Mouse (Mus musculus) hindbrain, embryonic 15.5 days (tissue): ENCODE results near the gene Lrrc49. TPM values are rescaled to one million over a fixed set of nuclear protein-coding genes. Genes with fewer than 3 reads are reported as not detected.

Experiments used
- ATAC-seq: fragments of 200-750 bp; cut with Nextera tagmentation; 2 replicates; pipeline ENCODE4 v1.8.0; 2017; ENCODE audit warnings: low read depth, moderate number of reproducible peaks, moderate TSS enrichment; ENCODE audit not compliant: low FRiP score
- H3K27ac ChIP-seq: fragments of 300-500 bp; sonication (generic); replicated peaks from 2 replicates; pipeline ENCODE4 v1.5.1; 2015; ENCODE audit warnings: mild to moderate bottlenecking, inconsistent platforms
- H3K27me3 ChIP-seq: fragments of 300-500 bp; sonication (generic); 2 replicates; pipeline ENCODE4 v1.6.1; 2015; ENCODE audit warnings: control low read depth, inconsistent platforms
- H3K36me3 ChIP-seq: fragments of 300-500 bp; sonication (generic); 2 replicates; pipeline ENCODE4 v1.6.1; 2015; ENCODE audit warnings: control low read depth, inconsistent platforms
- H3K4me1 ChIP-seq: fragments of 300-500 bp; sonication (generic); replicated peaks from 2 replicates; pipeline ENCODE4 v1.6.1; 2015; ENCODE audit warnings: control low read depth, inconsistent platforms
- H3K4me2 ChIP-seq: fragments of 300-500 bp; sonication (generic); 2 replicates; pipeline ENCODE4 v1.6.1; 2015; ENCODE audit warnings: moderate library complexity, mild to moderate bottlenecking, inconsistent platforms
- H3K4me3 ChIP-seq: fragments of 300-500 bp; sonication (generic); 2 replicates; pipeline ENCODE4 v1.5.1; 2015; ENCODE audit warnings: mild to moderate bottlenecking, inconsistent platforms
- H3K9ac ChIP-seq: fragments of 300-500 bp; sonication (generic); 2 replicates; pipeline ENCODE4 v1.6.1; 2015; ENCODE audit warnings: inconsistent platforms
- H3K9me3 ChIP-seq: fragments of 300-500 bp; sonication (generic); 2 replicates; pipeline ENCODE4 v1.6.1; 2016; ENCODE audit warnings: control low read depth, inconsistent platforms
- WGBS: fragments of 180-500 bp; shearing (Covaris S2); methylation state at CpG from one replicate; pipeline ENCODE4 v1.1.7; 2015; 5-methylcytosine and 5-hydroxymethylcytosine counted together
- polyA plus RNA-seq: library from polyadenylated mRNA; unstranded; fragments of >200 nt; fragmentation: Nextera tagmentation; extraction: Ambion mirVana; gene quantifications from 2 replicates; pipeline ENCODE4 v1.2.1, GENCODE M21; 2015

The Lrrc49 gene
- polyA plus RNA-seq, 1 experiment from 2014 or later = 71.4 TPM

- H3K4me3 ChIP-seq = no peak overlapping the region
- no peak overlapping the region for H3K9ac ChIP-seq
- no peak for ATAC-seq
These were observed 20.6 kb upstream of the Lrrc49 start for GRCm38 (mm10) chr9:60708606-60709005.

GRCm38 (mm10) chr9:60707594-60707993, 19.6 kb upstream of the Lrrc49 start:
- no peak overlapping the region for H3K9ac ChIP-seq
- H3K4me1 ChIP-seq = peaks cover 7% of the 10 kb centered on the region
- no peak overlapping the region for H3K4me2 ChIP-seq
- ATAC-seq = no peak
- H3K27me3 ChIP-seq = no peaks in the 10 kb centered on the region
- no peaks in the 10 kb centered on the region for H3K9me3 ChIP-seq
- 98% methylated on average over 2 of the region's 2 CpGs for WGBS
- no peak overlapping the region for H3K4me3 ChIP-seq
- no peak overlapping the region for H3K27ac ChIP-seq
- no peaks in the 10 kb centered on the region for H3K36me3 ChIP-seq

More at GRCm38 (mm10) chr9:60708606-60709005, 20.6 kb upstream of the Lrrc49 start:
- Histone ChIP-seq H3K36me3 (no peaks in the 10 kb centered on the region), H3K9me3 (no peaks in the 10 kb centered on the region), H3K27me3 (no peaks in the 10 kb centered on the region), H3K4me2 (no peak overlapping the region), H3K4me1 (peaks cover 15% of the 10 kb centered on the region), H3K27ac (no peak overlapping the region)
- WGBS = 90% methylated on average over 5 of the region's 5 CpGs

- ATAC-seq = no peak
- no peak overlapping the region for H3K27ac ChIP-seq
- H3K27me3 ChIP-seq = no peaks in the 10 kb centered on the region
- no peaks in the 10 kb centered on the region for H3K36me3 ChIP-seq
- H3K9ac ChIP-seq = no peak overlapping the region
- 57% methylated on average over 18 of the region's 18 CpGs for WGBS
- no peaks in the 10 kb centered on the region for H3K4me1 ChIP-seq
- H3K4me2 ChIP-seq = peak overlapping the region; percentile 29
- H3K9me3 ChIP-seq = no peaks in the 10 kb centered on the region
- no peak overlapping the region for H3K4me3 ChIP-seq
These were observed 11.7 kb upstream of the Lrrc49 start for GRCm38 (mm10) chr9:60699581-60700231.

- Histone ChIP-seq H3K36me3 (no peaks in the 10 kb centered on the region), H3K4me2 (no peak overlapping the region), H3K27ac (no peak overlapping the region), H3K4me3 (no peak overlapping the region), H3K27me3 (0 out of 2 replicates have a peak, but pooled peaks cover 3% of the 10 kb centered on the region), H3K4me1 (no peaks in the 10 kb centered on the region), H3K9me3 (no peaks in the 10 kb centered on the region), H3K9ac (no peak overlapping the region)
- ATAC-seq = no peak
- 70% methylated on average over 6 of the region's 6 CpGs for WGBS
These were observed 8.5 kb upstream of the Lrrc49 start for GRCm38 (mm10) chr9:60696271-60696985.

GRCm38 (mm10) chr9:60693986-60694385, 6.0 kb upstream of the Lrrc49 start:
- Histone ChIP-seq H3K9me3 (no peaks in the 10 kb centered on the region), H3K27ac (no peak overlapping the region), H3K36me3 (no peaks in the 10 kb centered on the region), H3K4me3 (no peak overlapping the region), H3K9ac (no peak overlapping the region), H3K27me3 (0 out of 2 replicates have a peak, but pooled peaks cover 3% of the 10 kb centered on the region), H3K4me2 (no peak overlapping the region), H3K4me1 (no peaks in the 10 kb centered on the region)
- 56% methylated on average over 2 of the region's 2 CpGs for WGBS
- ATAC-seq = no peak

GRCm38 (mm10) chr9:60692624-60693023, 4.7 kb upstream of the Lrrc49 start:
- no peak overlapping the region for H3K9ac ChIP-seq
- H3K27ac ChIP-seq = no peak overlapping the region
- 0 out of 2 replicates have a peak, but pooled peaks cover 3% of the 10 kb centered on the region for H3K27me3 ChIP-seq
- H3K4me1 ChIP-seq = peaks cover 6% of the 10 kb centered on the region
- H3K4me3 ChIP-seq = no peak overlapping the region
- 73% methylated on average over 4 of the region's 4 CpGs for WGBS
- no peaks in the 10 kb centered on the region for H3K36me3 ChIP-seq
- ATAC-seq = no peak
- no peaks in the 10 kb centered on the region for H3K9me3 ChIP-seq
- H3K4me2 ChIP-seq = no peak overlapping the region

DNA sequence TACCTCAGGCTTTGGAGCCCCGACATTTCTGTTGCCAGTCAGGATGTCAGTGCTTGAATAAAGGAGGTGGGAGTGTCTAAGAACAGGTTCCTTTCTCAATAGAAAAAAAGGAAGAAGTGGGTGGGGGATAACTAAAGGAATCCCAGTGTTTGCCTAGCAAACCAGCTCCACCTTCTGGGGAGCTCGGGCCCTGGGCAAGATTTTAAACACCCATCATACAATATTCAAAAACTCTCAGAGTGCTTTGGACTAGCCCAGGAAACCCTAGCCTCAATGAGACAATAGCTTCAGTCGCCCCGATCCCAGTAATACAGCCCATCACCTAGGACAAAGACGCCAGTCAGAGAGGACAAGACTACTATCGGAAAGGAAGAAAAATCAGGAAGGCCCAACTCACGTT, 543 bp downstream of the Lrrc49 start:
- Histone ChIP-seq H3K9ac (peak overlapping the region; percentile 82), H3K4me3 (peak overlapping the region; percentile 76), H3K9me3 (no peaks in the 10 kb centered on the region), H3K4me2 (peak overlapping the region; percentile 64), H3K27me3 (no peaks in the 10 kb centered on the region), H3K27ac (peak overlapping the region; percentile 99), H3K4me1 (peaks cover 19% of the 10 kb centered on the region), H3K36me3 (peaks cover 15% of the 10 kb centered on the region; the same call in 1 of the 2 replicates)
- ATAC-seq = peak; percentile 77
- under 1% methylated on average over 7 of the region's 7 CpGs for WGBS

GRCm38 (mm10) chr9:60682753-60683152, 5.2 kb downstream of the Lrrc49 start:
- Histone ChIP-seq H3K9me3 (no peaks in the 10 kb centered on the region), H3K36me3 (peaks cover 56% of the 10 kb centered on the region), H3K4me1 (peaks cover 13% of the 10 kb centered on the region), H3K4me2 (no peak overlapping the region), H3K4me3 (no peak overlapping the region), H3K27me3 (no peaks in the 10 kb centered on the region), H3K9ac (no peak overlapping the region), H3K27ac (no peak overlapping the region)
- 92% methylated on average over 4 of the region's 4 CpGs for WGBS
- no peak for ATAC-seq

DNA sequence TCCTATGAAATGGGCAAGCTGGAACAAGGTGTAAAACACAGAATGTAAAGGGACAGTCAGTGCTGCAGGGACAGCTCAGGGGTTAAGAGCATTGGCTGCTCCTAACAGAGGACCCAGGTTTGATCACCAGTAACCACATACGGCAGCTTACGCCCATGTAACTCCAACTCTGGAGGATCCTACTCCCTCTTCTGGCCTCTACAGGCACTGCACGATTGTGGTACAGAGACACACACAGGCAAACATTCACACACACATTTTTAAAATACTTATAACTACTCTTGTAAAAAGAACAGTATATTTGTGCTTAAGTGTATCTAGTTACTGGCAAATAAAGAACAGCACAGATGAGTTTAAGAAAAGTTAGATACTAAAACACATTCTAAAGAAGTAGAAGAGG, 7.0 kb downstream of the Lrrc49 start:
- no peak overlapping the region for H3K9ac ChIP-seq
- no peak overlapping the region for H3K4me2 ChIP-seq
- H3K4me3 ChIP-seq = no peak overlapping the region
- peaks cover 8% of the 10 kb centered on the region for H3K4me1 ChIP-seq
- H3K27ac ChIP-seq = no peak overlapping the region
- H3K27me3 ChIP-seq = no peaks in the 10 kb centered on the region
- H3K9me3 ChIP-seq = no peaks in the 10 kb centered on the region
- ATAC-seq = no peak
- 93% methylated on average over 3 of the region's 3 CpGs for WGBS
- H3K36me3 ChIP-seq = peaks cover 73% of the 10 kb centered on the region

DNA sequence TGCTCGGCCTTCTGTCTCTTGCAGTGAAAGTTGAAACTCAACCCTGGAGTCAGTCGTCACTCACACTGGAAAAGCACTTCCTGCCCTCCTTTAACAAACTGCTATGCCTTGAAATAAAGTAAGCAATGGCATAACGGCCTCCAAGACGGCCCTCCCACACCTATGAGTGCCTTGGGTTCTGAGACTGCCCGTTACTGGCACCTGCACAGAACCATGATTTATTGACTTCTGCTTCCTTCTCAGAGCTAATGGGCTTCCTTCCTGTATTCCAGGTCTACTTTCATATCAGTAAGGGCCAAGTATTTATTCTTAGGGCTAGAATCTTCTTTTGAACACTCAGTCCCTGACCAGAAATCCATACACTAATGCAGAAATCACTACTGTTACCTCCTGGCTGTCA, 9.0 kb downstream of the Lrrc49 start:
- no peak overlapping the region for H3K4me3 ChIP-seq
- H3K36me3 ChIP-seq = peaks cover 70% of the 10 kb centered on the region
- no peak for ATAC-seq
- no peaks in the 10 kb centered on the region for H3K27me3 ChIP-seq
- 89% methylated on average over 5 of the region's 5 CpGs for WGBS
- no peak overlapping the region for H3K27ac ChIP-seq
- H3K9ac ChIP-seq = no peak overlapping the region
- H3K4me2 ChIP-seq = no peak overlapping the region
- H3K4me1 ChIP-seq = no peaks in the 10 kb centered on the region
- H3K9me3 ChIP-seq = no peaks in the 10 kb centered on the region

- Histone ChIP-seq H3K4me1 (no peaks in the 10 kb centered on the region), H3K27ac (no peak overlapping the region), H3K9me3 (no peaks in the 10 kb centered on the region), H3K9ac (no peak overlapping the region), H3K4me3 (no peak overlapping the region), H3K4me2 (no peak overlapping the region), H3K36me3 (peaks cover 53% of the 10 kb centered on the region), H3K27me3 (no peaks in the 10 kb centered on the region)
- no peak for ATAC-seq
- 98% methylated on average over 4 of the region's 4 CpGs for WGBS
These were observed 11.5 kb downstream of the Lrrc49 start for GRCm38 (mm10) chr9:60676429-60676828.

DNA sequence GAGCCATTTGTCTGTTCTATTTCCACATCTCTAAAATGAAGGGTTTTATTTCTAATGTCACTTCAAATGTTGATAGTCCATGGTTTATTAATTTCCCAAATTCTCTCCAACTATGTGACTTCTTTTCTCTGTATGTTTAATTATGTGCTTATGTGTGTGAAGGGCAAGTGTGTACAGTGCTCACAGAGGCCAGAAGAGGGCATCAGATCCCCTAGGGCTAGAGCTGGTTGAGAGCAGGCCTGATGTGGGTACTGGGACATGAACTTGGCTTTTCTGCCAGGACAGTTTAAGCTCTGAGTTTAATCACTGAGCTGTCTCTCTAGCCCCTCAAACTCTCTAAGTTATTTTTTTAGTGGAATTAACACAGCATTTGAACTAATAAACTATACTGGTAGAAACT, 13.2 kb downstream of the Lrrc49 start:
- ATAC-seq = no peak
- Histone ChIP-seq H3K27ac (no peak overlapping the region), H3K9me3 (no peaks in the 10 kb centered on the region), H3K4me3 (no peak overlapping the region), H3K4me1 (no peaks in the 10 kb centered on the region), H3K4me2 (no peak overlapping the region), H3K36me3 (peaks cover 52% of the 10 kb centered on the region), H3K9ac (no peak overlapping the region), H3K27me3 (no peaks in the 10 kb centered on the region)
